Mouse (Mus musculus) embryonic facial prominence, embryonic 12.5 days (tissue): Measurements from ENCODE around the gene Gsdma3. TPM values are rescaled to one million over a fixed set of nuclear protein-coding genes. Genes with fewer than 3 reads are reported as not detected.

Source experiments
- polyA plus RNA-seq: library from polyadenylated mRNA; unstranded; fragments of >200 nt; fragmentation: Nextera tagmentation; extraction: Ambion mirVana; gene quantifications from 2 replicates; pipeline ENCODE4 v1.2.1, GENCODE M21; 2016

Gsdma3 gene
- polyA plus RNA-seq, 1 experiment from 2014 or later = not detected

Other genes starting within 250 kb of the Gsdma3 start
- gene Tcap, start 242.5 kb upstream of the Gsdma3 start, polyA plus RNA-seq = 1.5 and 1.7 TPM in 2 replicates
- gene Pnmt, start 239.9 kb upstream of the Gsdma3 start, polyA plus RNA-seq = 0.33 TPM in 1 of 2 replicates, not detected in the other
- gene Pgap3, start 225.9 kb upstream of the Gsdma3 start, polyA plus RNA-seq = 9.8 and 10.4 TPM in 2 replicates
- 47.4 and 49.4 TPM in 2 replicates for gene Erbb2, start 213.9 kb upstream of the Gsdma3 start, polyA plus RNA-seq
- 78.4 and 85.6 TPM in 2 replicates for gene Mien1, start 187.4 kb upstream of the Gsdma3 start, polyA plus RNA-seq
- gene Grb7, start 180.0 kb upstream of the Gsdma3 start, polyA plus RNA-seq = 7.3 and 7.7 TPM in 2 replicates
- 0.24 and 0.47 TPM in 2 replicates for gene Ikzf3, start 80.3 kb upstream of the Gsdma3 start, polyA plus RNA-seq
- gene Zpbp2, start 75.3 kb upstream of the Gsdma3 start, polyA plus RNA-seq = not detected in 2 replicates
- gene Ormdl3, start 39.0 kb upstream of the Gsdma3 start, polyA plus RNA-seq = 62.8 and 64.2 TPM in 2 replicates
- not detected in 2 replicates for gene Lrrc3c, start 28.1 kb upstream of the Gsdma3 start, polyA plus RNA-seq
- gene Gm12355, start 699 bp upstream of the Gsdma3 start, polyA plus RNA-seq = 1.1 TPM in 2 replicates
- not detected in 2 replicates for gene Gsdma2, start 20.4 kb downstream of the Gsdma3 start, polyA plus RNA-seq
- gene Gsdma, start 38.0 kb downstream of the Gsdma3 start, polyA plus RNA-seq = 0.05 TPM in 1 of 2 replicates, not detected in the other
- 246 and 248 TPM in 2 replicates for gene Psmd3, start 56.2 kb downstream of the Gsdma3 start, polyA plus RNA-seq
- not detected in 2 replicates for gene Csf3, start 74.9 kb downstream of the Gsdma3 start, polyA plus RNA-seq
- gene Med24, start 103.1 kb downstream of the Gsdma3 start, polyA plus RNA-seq = 70.4 and 73.6 TPM in 2 replicates
- gene Thra, start 114.3 kb downstream of the Gsdma3 start, polyA plus RNA-seq = 29.1 and 34.3 TPM in 2 replicates
- gene Nr1d1, start 149.0 kb downstream of the Gsdma3 start, polyA plus RNA-seq = 1.6 and 1.7 TPM in 2 replicates
- 35.2 and 35.6 TPM in 2 replicates for gene Msl1, start 169.2 kb downstream of the Gsdma3 start, polyA plus RNA-seq
- 53.9 and 54.0 TPM in 2 replicates for gene Casc3, start 178.5 kb downstream of the Gsdma3 start, polyA plus RNA-seq
- 2.6 and 3.1 TPM in 2 replicates for gene Rapgefl1, start 210.4 kb downstream of the Gsdma3 start, polyA plus RNA-seq
- gene Wipf2, start 237.3 kb downstream of the Gsdma3 start, polyA plus RNA-seq = 5.0 TPM in 2 replicates